Mouse (Mus musculus) CH12.LX (cell line): ENCODE results near the gene Foxo1. TPM values are rescaled to one million over a fixed set of nuclear protein-coding genes. Genes with fewer than 3 reads are reported as not detected.

Source experiments
- DNase-seq: peaks from one replicate; pipeline ENCODE4 v3.0.0-alpha.2; 2013; ENCODE audit errors: extremely low read depth
- H3K27ac ChIP-seq: 2 replicates; pipeline ENCODE4 v1.5.1; 2012; ENCODE audit warnings: low read depth, mild to moderate bottlenecking, control low read depth, moderate library complexity; ENCODE audit not compliant: insufficient read depth
- H3K27me3 ChIP-seq: replicated peaks from 2 replicates; pipeline ENCODE3; 2012; ENCODE audit warnings: inconsistent platforms
- H3K36me3 ChIP-seq, 2 experiments: replicated peaks in 1 of 2; 2 replicates each; pipeline versions ENCODE3 to v1.6.1; 2012; ENCODE audit warnings: inconsistent platforms in 1 of 2, low read length in 1 of 2, mild to moderate bottlenecking in 1 of 2, mixed read lengths in 1 of 2, moderate library complexity in 1 of 2; ENCODE audit not compliant: control insufficient read depth in 1 of 2, insufficient read depth in 1 of 2
- H3K4me1 ChIP-seq, 2 experiments: 2 replicates each; pipeline ENCODE4 v1.6.1; 2012; ENCODE audit warnings: inconsistent platforms in 1 of 2, moderate library complexity in 1 of 2; ENCODE audit not compliant: insufficient read depth in 2 of 2, control insufficient read depth in 1 of 2
- H3K4me2 ChIP-seq: 2 replicates; pipeline ENCODE4 v1.6.1; 2012; ENCODE audit warnings: low read depth, mild to moderate bottlenecking, control low read depth; ENCODE audit not compliant: poor library complexity, insufficient read depth, severe bottlenecking
- H3K4me3 ChIP-seq, 3 experiments: fragments of 150-350 bp in 1 of 3; sonication (generic) in 1 of 3; replicated peaks in 1 of 3; 2 replicates each; pipeline versions ENCODE3 to v1.5.1; 2011 to 2012; ENCODE audit warnings: low read depth in 2 of 3, low read length in 2 of 3, mild to moderate bottlenecking in 2 of 3, moderate library complexity in 2 of 3, control low read depth in 1 of 3, improper control_type of control experiment in 1 of 3, inconsistent platforms in 1 of 3, mixed read lengths in 1 of 3; ENCODE audit not compliant: poor library complexity in 1 of 3
- H3K79me2 ChIP-seq: replicated peaks from 2 replicates; pipeline ENCODE4 v1.6.1; 2012; ENCODE audit warnings: mild to moderate bottlenecking, moderate library complexity; ENCODE audit not compliant: control insufficient read depth, poor library complexity, insufficient read depth, severe bottlenecking; ENCODE audit errors: extremely low read depth
- H3K9ac ChIP-seq: 2 replicates; pipeline ENCODE4 v1.6.1; 2012; ENCODE audit warnings: low read depth, mild to moderate bottlenecking, control low read depth, moderate library complexity; ENCODE audit not compliant: insufficient read depth
- H3K9me3 ChIP-seq: replicated peaks from 2 replicates; pipeline ENCODE3; 2012; ENCODE audit warnings: low read length, inconsistent platforms, mixed read lengths
- CTCF ChIP-seq, 2 experiments: IDR thresholded peaks in 1 of 2; conservative IDR thresholded peaks in 1 of 2; 2 replicates each; pipeline ENCODE4 v1.5.1; 2011 to 2012; ENCODE audit warnings: low read depth in 2 of 2, low read length in 2 of 2, improper control_type of control experiment in 1 of 2, inconsistent platforms in 1 of 2, mild to moderate bottlenecking in 1 of 2, moderate library complexity in 1 of 2
- ELF1 ChIP-seq: IDR thresholded peaks from 2 replicates; pipeline ENCODE4 v1.6.1; 2014; ENCODE audit warnings: low read depth, mild to moderate bottlenecking, inconsistent platforms, low read length, improper control_type of control experiment
- ETS1 ChIP-seq: conservative IDR thresholded peaks from 2 replicates; pipeline ENCODE4 v1.6.1; 2012; ENCODE audit warnings: low read depth, mild to moderate bottlenecking, inconsistent platforms, low read length, improper control_type of control experiment, moderate library complexity
- JUND ChIP-seq: conservative IDR thresholded peaks from 2 replicates; pipeline ENCODE4 v1.6.1; 2011; ENCODE audit warnings: low read depth, low read length, improper control_type of control experiment
- MXI1 ChIP-seq: IDR thresholded peaks from 2 replicates; pipeline ENCODE4 v1.6.1; 2011; ENCODE audit warnings: mild to moderate bottlenecking, low read depth, low read length, improper control_type of control experiment
- NRF1 ChIP-seq: IDR thresholded peaks from 2 replicates; pipeline ENCODE4 v1.6.1; 2014; ENCODE audit warnings: low read depth, mild to moderate bottlenecking, inconsistent platforms, low read length, improper control_type of control experiment, moderate library complexity
- POLR2AphosphoS2 ChIP-seq: IDR thresholded peaks from 2 replicates; pipeline ENCODE4 v1.6.1; 2011; ENCODE audit warnings: low read depth, low read length, improper control_type of control experiment
- RAD21 ChIP-seq: IDR thresholded peaks from 2 replicates; pipeline ENCODE4 v1.6.1; 2011; ENCODE audit warnings: low read depth, mild to moderate bottlenecking, low read length, improper control_type of control experiment, moderate library complexity
- RCOR1 ChIP-seq: conservative IDR thresholded peaks from 2 replicates; pipeline ENCODE4 v1.6.1; 2012; ENCODE audit warnings: low read depth, mild to moderate bottlenecking, inconsistent platforms, low read length, improper control_type of control experiment
- SMC3 ChIP-seq: IDR thresholded peaks from 2 replicates; pipeline ENCODE4 v1.6.1; 2011; ENCODE audit warnings: low read depth, low read length, improper control_type of control experiment
- TCF12 ChIP-seq: IDR thresholded peaks from 2 replicates; pipeline ENCODE4 v1.6.1; 2014; ENCODE audit warnings: low read depth, mild to moderate bottlenecking, inconsistent platforms, low read length, improper control_type of control experiment
- ZC3H11A ChIP-seq: IDR thresholded peaks from 2 replicates; pipeline ENCODE4 v1.6.1; 2012; ENCODE audit warnings: low read depth, mild to moderate bottlenecking, inconsistent platforms, low read length, improper control_type of control experiment
- ZNF384 ChIP-seq: IDR thresholded peaks from 2 replicates; pipeline ENCODE4 v1.6.1; 2012; ENCODE audit warnings: low read depth, low read length, improper control_type of control experiment, inconsistent platforms
- dilution Hi-C: fragments of 300-500 bp; cut with MboI; formaldehyde crosslinking; loops from 2 replicates; pipeline ENCODE4 v1.14.3; 2020; ENCODE audit warnings: low sequenced_read_pairs; ENCODE audit not compliant: extremely low pct_unique_long_range_greater_than_20kb, extremely low pct_ligation_motif_present
- in situ Hi-C: fragments of 300-500 bp; cut with MboI; formaldehyde crosslinking; loops from 3 replicates; pipeline ENCODE4 v1.14.3; 2019; ENCODE audit warnings: low sequenced_read_pairs, low pct_ligation_motif_present, low pct_unique_long_range_greater_than_20kb, mixed read lengths
- polyA plus RNA-seq: library from polyadenylated mRNA; unstranded; fragments of >175 nt; gene quantifications from 2 replicates; pipeline ENCODE4 v1.2.1, GENCODE M21; 2012; ENCODE audit warnings: low read depth; ENCODE audit not compliant: insufficient read length
- total RNA-seq, 2 experiments: library from RNA; depleted of rRNA; stranded (reverse); fragments of 300-350 nt in 1 of 2; fragments of >200 nt in 1 of 2; gene quantifications; 2 replicates each; pipeline ENCODE4 v1.2.3; 2012 to 2014

The Foxo1 gene
- total and polyA plus RNA-seq, 3 experiments: 0.79 to 6.9 (median 1.2) TPM

GRCm38 (mm10) chr3:52242457-52243105, 25.6 kb upstream of the Foxo1 start:
- H3K4me2 ChIP-seq: no peak overlapping the region
- H3K9ac ChIP-seq: no peak overlapping the region
- no peak overlapping the region for H3K27ac ChIP-seq
- H3K36me3 ChIP-seq: no peaks in the 10 kb centered on the region
- no peaks in the 10 kb centered on the region for H3K27me3 ChIP-seq
- H3K4me1 ChIP-seq: 0 out of 4 replicates have a peak, but pooled peaks cover 0 to 2% of the 10 kb centered on the region in 2 experiments
- no peaks in the 10 kb centered on the region for H3K9me3 ChIP-seq
- dilution Hi-C loops (no loop called here), in situ Hi-C loops (loop anchor here (10.0 kb wide), 2 partner anchors 538 to 758 kb away; partner anchors contain the start of gene Rab33b)
- TF ChIP-seq SMC3 (peak; percentile 78), ZC3H11A (peak; percentile 51; the same call in 1 of the 2 replicates), ELF1 (no peak), RAD21 (peak; percentile 97), CTCF (conservative IDR thresholded peaks at IDR 0.05 in 1 of 2, IDR thresholded peaks at IDR 0.05 in 1 of 2; ENCODE audit: low read depth in 2 of 2, low read length in 2 of 2) (peak; percentile 72 to 89), MXI1 (no peak)
- H3K79me2 ChIP-seq: no peaks in the 10 kb centered on the region
- H3K4me3 ChIP-seq: no peak overlapping the region
- DNase-seq: peak; percentile 77

DNA sequence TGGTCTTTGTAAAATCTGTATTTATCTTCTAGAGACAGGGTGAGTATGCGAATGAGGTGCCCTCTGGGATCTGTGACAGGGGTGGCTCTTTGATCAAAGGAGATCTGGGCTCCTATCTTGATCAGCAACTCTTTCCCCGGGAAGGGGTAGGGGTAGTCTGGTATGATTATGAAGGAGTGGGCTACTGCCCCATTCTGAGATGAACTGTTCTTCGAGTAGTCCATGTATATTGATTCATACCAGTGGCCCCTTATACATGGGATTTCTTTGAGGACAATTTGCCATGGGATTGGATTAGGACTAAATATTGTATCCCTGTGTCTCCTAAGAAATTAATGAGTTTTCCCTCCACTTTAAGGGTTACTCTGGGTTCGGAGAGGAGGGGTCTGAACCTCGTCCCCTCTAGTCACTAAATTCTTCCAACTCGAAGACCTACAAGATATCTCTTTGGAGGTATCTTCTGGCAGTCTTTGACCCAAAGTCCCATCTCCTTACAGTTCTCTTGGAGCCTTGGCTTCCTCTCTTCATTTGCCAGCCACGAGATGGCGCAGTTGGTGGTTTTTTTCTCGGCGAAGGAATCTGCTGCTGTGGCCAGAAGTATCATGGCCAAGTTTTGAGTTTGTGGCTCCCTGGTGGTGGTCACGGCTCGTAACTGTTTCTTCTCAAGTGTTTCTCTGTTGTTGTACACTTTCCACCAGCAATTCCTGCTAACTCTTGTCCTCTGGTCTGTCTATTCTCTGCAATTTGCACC, 24.7 kb upstream of the Foxo1 start:
- no peaks in the 10 kb centered on the region for H3K79me2 ChIP-seq
- no peak overlapping the region for H3K27ac ChIP-seq
- 0 out of 4 replicates have a peak, but pooled peaks cover 0 to 2% of the 10 kb centered on the region in 2 experiments for H3K4me1 ChIP-seq
- peak; percentile 65 for DNase-seq
- dilution Hi-C loops (no loop called here), in situ Hi-C loops (loop anchor here (10.0 kb wide), 2 partner anchors 539 to 759 kb away; partner anchors contain the start of gene Rab33b)
- no peaks in the 10 kb centered on the region for H3K9me3 ChIP-seq
- TF ChIP-seq JUND (no peak), RCOR1 (no peak), CTCF (conservative IDR thresholded peaks at IDR 0.05 in 1 of 2, IDR thresholded peaks at IDR 0.05 in 1 of 2; ENCODE audit: low read depth in 2 of 2, low read length in 2 of 2) (peak; percentile 17 to 79; a peak in 2 of 4 replicates), NRF1 (no peak), ETS1 (no peak), ZNF384 (peak; percentile 62; the same call in 1 of the 2 replicates), SMC3 (peak; percentile 68), POLR2AphosphoS2 (no peak), TCF12 (no peak), RAD21 (peak; percentile 61)
- H3K9ac ChIP-seq: no peak overlapping the region
- no peak overlapping the region for H3K4me3 ChIP-seq
- no peaks in the 10 kb centered on the region for H3K27me3 ChIP-seq
- H3K4me2 ChIP-seq: no peak overlapping the region
- no peaks in the 10 kb centered on the region for H3K36me3 ChIP-seq
